Mouse (Mus musculus): ENCODE data around the gene C1s1.
A peak's percentile ranks its signal among the peaks of the same experiment; 100 is the strongest.
"Not testable (repeated sequence)": the region's sequence is repeated elsewhere in the genome, so short reads cannot be mapped to it uniquely, and the experiment has no call there.

The C1s1 gene

GRCm38 (mm10) chr6:124542284-124542683, at the start of gene C1s1:
C1s1 (minus strand) TSS chr6:124542359.
- peak; percentile 26 for DNase-seq

GRCm38 (mm10) chr6:124588771-124589170, 46.6 kb upstream of the C1s1 start:
- DNase-seq: no peak

DNA sequence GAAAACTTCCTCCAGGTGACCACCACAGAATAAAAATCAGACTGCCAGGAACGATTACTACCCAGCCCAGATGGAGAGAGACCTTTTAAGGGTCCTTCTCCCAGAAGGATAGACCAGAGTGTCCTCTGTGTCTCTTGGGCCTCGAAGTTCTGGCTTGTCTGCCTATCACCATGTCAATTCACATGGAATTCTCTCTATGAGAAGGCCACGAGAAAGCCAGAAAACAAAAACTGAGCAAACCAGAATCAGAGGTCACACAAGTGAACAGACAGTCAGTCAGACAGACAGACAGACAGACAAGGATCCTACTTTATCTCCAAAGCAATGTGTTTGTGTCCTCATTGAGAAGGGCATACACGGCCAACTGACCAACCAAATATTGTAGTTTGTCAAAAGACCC, 44.1 kb upstream of the C1s1 start:
- DNase-seq: no peak

DNA sequence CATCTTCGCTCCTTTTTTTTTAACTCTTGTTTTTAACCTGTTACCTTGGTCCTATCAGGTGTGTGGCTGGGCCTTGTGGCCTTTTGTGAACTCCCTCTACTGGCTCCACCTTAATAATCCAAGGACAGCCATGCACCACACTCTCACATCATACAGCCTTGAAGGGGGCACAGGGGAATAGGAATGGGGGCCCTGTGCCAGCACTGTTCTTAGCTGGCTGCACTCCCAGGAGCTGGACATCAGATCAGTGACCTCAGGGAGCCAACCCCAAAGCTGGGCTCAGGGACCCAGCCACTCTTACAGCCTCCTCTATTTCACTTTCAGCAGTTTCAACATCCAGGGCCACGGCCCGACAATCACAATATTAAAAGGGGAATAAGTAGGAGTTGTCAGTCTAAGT, 43.6 kb upstream of the C1s1 start:
- no peak for DNase-seq

GRCm38 (mm10) chr6:124584935-124585334, 42.8 kb upstream of the C1s1 start:
- DNase-seq: no peak

GRCm38 (mm10) chr6:124582231-124582630, 40.1 kb upstream of the C1s1 start:
- no peak for DNase-seq

GRCm38 (mm10) chr6:124580155-124580554, 38.0 kb upstream of the C1s1 start:
- DNase-seq: not testable (repeated sequence)

- DNase-seq: not testable (repeated sequence)
Observed at GRCm38 (mm10) chr6:124575155-124575678, 33.1 kb upstream of the C1s1 start.

GRCm38 (mm10) chr6:124570026-124570425, 27.9 kb upstream of the C1s1 start, which contains the start of gene C1rb:
C1rb (plus strand) TSS chr6:124570294.
- peak; percentile 55 for DNase-seq

DNA sequence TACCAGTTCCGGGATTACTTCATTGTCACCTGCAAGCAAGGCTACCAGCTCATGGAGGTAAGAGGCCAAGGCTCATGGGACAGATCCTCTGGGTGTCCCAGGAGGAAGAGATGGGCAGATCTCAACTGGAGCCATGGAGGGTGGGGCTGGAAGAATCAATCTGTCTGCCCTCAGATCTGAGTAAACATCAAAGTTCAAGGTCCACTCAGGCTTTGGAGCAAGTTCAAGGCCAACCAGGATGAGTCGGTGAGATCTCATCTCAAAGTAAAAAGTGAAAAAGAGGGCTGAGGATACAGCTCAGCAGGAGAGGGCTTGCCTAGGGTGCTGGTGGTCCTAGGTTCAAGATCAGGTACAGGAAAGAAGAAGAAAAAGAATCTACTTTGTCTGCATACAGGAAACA, 19.5 kb upstream of the C1s1 start:
- not testable (repeated sequence) for DNase-seq

- not testable (repeated sequence) for DNase-seq
Observed at GRCm38 (mm10) chr6:124561156-124561555, 19.0 kb upstream of the C1s1 start.

DNA sequence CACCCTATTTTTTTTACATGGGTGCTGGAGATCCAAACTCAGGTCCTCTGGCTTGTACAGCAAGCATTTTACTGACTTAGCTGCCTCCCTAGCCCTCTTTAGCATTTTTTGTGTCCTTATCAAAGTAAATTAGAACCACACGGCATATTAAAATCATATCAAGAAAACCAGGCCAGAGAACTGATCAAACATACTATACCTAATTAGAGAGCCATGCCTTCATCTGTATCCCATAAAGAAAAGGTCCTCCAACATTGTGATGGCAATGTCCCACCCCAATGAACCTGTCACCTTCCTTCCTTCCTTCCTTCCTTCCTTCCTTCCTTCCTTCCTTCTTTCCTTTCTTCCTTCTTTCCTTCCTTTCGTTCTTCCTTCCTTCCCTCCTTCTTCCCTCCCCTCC, 13.8 kb upstream of the C1s1 start:
- not testable (repeated sequence) for DNase-seq

DNA sequence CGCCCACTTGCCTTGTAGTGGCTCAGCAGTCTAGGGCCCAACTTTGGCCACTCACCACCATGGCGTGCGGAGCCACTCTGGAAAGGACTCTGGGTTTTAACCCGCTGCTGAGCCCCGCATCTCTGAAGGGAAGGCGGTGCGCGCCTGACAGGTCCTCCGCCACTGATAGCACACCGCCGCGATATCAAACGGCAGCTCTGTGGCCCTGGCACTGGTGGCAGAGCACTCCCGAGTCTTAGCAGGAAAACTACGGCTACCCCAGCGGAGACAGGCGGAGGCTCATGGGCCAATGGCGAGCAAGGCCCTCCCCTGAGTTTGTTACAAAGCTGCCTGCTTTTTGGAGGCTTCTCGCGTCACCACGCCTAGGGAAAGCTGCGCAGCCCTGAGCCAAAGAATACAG, 10.6 kb upstream of the C1s1 start:
- no peak for DNase-seq

DNA sequence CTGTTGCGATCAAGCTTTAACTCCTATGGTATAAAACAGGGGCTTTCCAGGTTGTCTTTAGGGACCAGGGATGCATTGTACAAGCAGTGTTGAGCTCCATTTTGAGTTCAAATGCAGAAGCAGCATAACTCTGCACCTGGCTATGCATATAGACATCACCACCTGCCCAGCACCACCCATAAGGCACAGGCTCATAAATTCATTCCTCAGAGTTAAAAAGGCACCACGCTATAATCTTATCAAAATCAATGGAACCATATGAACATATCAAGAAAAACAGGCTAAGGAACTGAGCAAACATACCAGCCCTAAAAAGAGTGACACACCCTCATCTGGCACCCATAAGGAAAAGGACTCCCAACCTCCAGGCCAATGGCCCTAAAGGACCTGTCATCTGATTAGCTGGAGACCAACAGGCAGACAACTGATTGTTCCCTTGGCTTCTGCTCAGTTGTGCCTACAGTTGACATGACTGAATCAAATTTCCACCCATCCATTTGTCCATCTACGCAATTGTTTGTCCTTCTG, 6.9 kb upstream of the C1s1 start:
- no peak for DNase-seq

DNA sequence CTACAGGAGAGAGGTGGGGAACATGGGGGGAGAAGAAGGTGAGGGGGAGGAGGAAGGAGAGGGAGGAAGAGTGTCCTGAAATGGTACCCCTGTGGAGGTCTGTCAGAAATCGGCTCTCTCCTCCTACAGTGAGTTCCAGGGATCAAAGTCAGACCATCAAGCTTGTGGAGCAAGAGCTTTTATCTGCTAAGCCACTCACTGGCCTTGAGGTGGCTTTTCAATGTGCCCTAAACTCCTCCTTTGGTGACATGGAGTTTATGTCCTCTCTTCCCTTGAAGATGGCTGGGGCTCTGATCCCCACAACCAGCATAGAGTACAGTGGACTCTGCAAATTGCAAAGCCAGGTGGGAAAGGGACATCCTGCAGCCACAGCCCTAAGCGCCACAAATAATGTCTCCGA, 5.8 kb upstream of the C1s1 start:
- DNase-seq: not testable (repeated sequence)

DNA sequence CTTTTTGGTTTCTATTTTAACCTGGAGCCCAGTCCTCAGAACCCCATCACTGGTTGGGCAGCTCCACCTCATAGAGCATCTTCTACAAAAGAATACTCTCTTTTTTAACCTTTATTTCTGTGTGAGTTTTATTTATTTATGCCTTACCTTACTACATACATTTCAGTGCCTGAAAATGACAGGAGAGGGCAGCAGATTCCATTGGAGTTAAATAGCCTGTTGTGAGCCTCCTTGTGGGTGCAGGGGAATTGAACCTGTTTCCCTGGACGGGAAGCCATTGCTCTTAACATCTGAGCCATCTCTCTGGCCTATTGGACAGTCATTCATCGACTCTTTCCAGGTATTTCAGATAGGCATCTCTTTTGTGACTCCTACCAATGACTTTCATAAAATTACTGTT, 3.3 kb upstream of the C1s1 start:
- no peak for DNase-seq

- peak; percentile 22 for DNase-seq
Observed at GRCm38 (mm10) chr6:124544466-124544865, 2.3 kb upstream of the C1s1 start.

GRCm38 (mm10) chr6:124541176-124541575, 983 bp downstream of the C1s1 start:
- not testable (repeated sequence) for DNase-seq

DNA sequence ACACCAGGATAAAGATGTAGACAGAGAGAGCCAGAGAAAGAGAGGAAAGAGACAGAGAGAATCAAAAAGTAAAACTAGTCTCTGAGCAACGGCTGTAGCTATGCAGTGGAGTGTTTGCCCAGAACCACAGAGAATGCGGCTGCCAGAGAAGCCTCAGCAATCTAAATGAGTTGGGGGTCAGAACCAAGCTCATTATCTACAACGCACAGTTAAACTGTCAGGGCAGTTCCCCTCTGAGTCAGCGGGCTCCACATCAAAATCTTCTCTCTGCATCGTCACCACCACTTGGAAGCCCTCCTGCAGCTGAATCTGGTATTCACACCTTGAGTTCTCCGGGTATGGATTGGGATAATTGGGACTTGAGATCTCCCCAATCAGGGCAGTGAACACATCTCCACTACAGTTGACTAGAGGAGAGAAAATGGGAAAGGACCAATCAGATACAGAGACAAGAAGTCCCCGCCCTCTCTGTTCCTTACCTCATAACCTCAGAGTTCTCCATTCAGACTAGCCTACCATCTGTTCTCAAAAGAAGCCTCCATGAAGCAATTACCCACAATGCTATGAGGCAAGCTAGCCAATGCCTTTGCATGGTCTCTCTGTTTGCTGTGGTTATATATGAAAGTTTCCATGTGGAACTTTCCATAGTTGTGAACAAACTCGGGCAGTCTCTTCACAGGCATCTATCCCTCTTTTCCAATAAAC, 5.9 kb downstream of the C1s1 start:
- DNase-seq: not testable (repeated sequence)

DNA sequence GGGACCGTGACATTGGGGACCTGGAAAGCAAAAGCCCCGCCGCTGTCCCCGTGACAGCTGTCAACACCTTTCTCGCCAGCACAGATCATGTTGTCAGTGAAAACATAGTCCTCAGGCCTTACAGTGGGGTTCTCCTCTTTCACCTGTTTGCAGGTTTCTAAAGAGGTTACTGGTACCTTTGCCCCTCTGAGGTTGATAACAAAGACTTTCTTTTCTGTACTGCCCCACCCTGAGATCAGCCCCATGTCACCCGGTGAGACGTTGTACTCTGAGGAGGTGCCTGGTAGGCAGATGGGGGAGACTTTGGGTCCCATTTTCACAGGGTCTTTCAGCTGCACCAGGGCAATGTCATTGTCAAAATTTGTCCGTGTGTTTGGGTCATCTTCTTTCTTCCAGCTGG, 11.1 kb downstream of the C1s1 start:
- no peak for DNase-seq

DNA sequence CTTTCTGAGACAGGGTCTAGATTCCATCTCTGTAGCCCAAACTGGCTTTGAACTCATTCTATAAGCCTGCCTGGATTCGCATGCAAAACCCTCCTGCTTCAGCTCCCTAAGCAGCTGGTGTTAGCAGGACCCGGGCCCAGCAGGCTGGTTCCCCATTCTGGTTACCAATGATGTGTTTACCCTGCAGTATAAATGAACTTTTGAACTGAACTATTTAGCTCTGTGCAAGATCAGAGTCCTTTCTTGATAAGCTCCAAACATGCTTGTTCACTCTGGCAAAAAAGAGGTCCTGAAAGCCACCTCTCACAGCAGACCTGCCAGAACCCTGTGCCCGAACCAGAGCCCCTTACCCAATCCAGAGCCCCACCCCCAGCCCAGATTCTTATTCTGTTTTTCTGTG, 14.3 kb downstream of the C1s1 start:
- DNase-seq: peak; percentile 9

DNA sequence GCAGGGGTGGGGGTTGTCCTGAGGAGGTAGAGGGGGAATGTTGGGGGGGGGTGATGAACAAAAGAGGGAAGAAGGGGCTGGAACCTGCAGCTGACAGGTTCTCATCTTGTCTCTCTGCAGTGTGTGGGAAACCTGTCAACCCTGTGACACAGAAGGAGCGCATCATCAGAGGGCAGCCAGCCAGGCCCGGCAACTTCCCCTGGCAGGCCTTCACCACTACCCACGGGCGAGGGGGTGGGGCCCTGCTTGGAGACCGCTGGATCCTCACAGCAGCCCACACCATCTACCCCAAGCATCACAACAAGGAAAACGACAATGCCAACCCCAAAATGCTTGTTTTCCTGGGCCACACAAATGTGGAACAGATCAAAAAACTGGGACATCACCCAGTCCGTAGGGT, 20.1 kb downstream of the C1s1 start:
- DNase-seq: not testable (repeated sequence)

GRCm38 (mm10) chr6:124517733-124518132, 24.4 kb downstream of the C1s1 start:
- DNase-seq: not testable (repeated sequence)

DNA sequence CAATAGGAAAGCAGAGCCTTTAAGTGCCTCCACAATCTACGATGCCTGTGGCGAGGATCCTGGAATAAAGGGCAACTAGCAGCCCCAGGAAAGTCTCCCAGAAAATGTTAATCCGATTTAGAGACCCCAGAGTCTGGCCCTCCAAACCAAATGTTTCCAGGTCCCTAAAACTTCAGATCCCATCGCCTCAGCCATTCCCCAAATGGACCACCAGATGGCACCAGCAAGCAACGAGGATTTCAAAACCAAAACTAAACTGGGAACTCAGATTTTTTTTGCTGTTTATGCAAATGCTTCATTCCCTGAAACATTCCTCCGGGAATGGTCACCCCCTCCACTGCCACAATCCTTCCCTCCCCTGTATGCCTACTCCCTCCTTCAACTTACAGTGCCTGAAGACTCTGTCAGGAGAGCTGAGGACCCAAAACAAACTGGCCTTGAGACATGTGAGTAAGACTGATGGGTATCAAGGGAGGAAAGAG, 29.8 kb downstream of the C1s1 start, which contains the start of gene C1ra:
Gene C1ra, plus strand, starts transcription at position 51 of the 482 bp plus-strand sequence.
- DNase-seq: peak; percentile 30

All from liver (tissue).